Mouse (Mus musculus) monocyte, adult 5-6 weeks (primary cell): ENCODE measurements around the gene Rubcnl. TPM values are rescaled to one million over a fixed set of nuclear protein-coding genes. Genes with fewer than 3 reads are reported as not detected.

ENCODE experiments used
- ATAC-seq: fragments of 153-309, 156-312 bp; replicated peaks from 2 replicates; pipeline ENCODE4 v1.8.0; 2017; ENCODE audit warnings: mild to moderate bottlenecking; ENCODE audit not compliant: low TSS enrichment, insufficient number of reproducible peaks, severe bottlenecking, poor library complexity, low FRiP score
- total RNA-seq: library from RNA; stranded (forward); fragments of 200-1000, 200-491, 200-594 nt; gene quantifications from 3 replicates; pipeline ENCODE4 v1.2.3, GENCODE M21; 2017

Gene Rubcnl
- total RNA-seq, result 33.3 to 38.2 TPM (median 36.0 TPM) in 3 replicates

GRCm38 (mm10) chr14:75015856-75016714, at the start of gene Rubcnl:
Gene Rubcnl, plus strand, starts transcription at chr14:75016027.
- ATAC-seq, result peak; percentile 54

GRCm38 (mm10) chr14:74972216-74972615, 43.6 kb upstream of the Rubcnl start:
- no peak for ATAC-seq

GRCm38 (mm10) chr14:74972687-74973086, 43.1 kb upstream of the Rubcnl start:
- ATAC-seq, result no peak

- ATAC-seq, result no peak
Observed at GRCm38 (mm10) chr14:74974136-74974651, 41.6 kb upstream of the Rubcnl start.

GRCm38 (mm10) chr14:74976972-74977371, 38.9 kb upstream of the Rubcnl start:
- ATAC-seq, result no peak

GRCm38 (mm10) chr14:74981016-74981415, 34.8 kb upstream of the Rubcnl start:
- ATAC-seq, result no peak

- no peak for ATAC-seq
Observed at GRCm38 (mm10) chr14:74983079-74983478, 32.7 kb upstream of the Rubcnl start.

GRCm38 (mm10) chr14:74984817-74985391, 30.9 kb upstream of the Rubcnl start:
- ATAC-seq, result no peak

- no peak for ATAC-seq
Observed at GRCm38 (mm10) chr14:74985658-74986057, 30.2 kb upstream of the Rubcnl start.

- no peak for ATAC-seq
Observed at GRCm38 (mm10) chr14:74986527-74986926, 29.3 kb upstream of the Rubcnl start.

GRCm38 (mm10) chr14:74989322-74989721, 26.5 kb upstream of the Rubcnl start:
- ATAC-seq, result 0 out of 2 replicates have a peak, but pooled peaks have one; percentile 48

GRCm38 (mm10) chr14:74989909-74990308, 25.9 kb upstream of the Rubcnl start:
- ATAC-seq, result no peak

- peak; percentile 52; the same call in 1 of the 2 replicates for ATAC-seq
Observed at GRCm38 (mm10) chr14:74990504-74990903, 25.3 kb upstream of the Rubcnl start.

- peak; percentile 82 for ATAC-seq
Observed at GRCm38 (mm10) chr14:74996556-74996955, 19.3 kb upstream of the Rubcnl start.

- peak; percentile 57 for ATAC-seq
Observed at GRCm38 (mm10) chr14:74997041-74997440, 18.8 kb upstream of the Rubcnl start.

- ATAC-seq, result no peak
Observed at GRCm38 (mm10) chr14:75001364-75001763, 14.5 kb upstream of the Rubcnl start.

GRCm38 (mm10) chr14:75003356-75003755, 12.5 kb upstream of the Rubcnl start:
- ATAC-seq, result no peak

GRCm38 (mm10) chr14:75005478-75006199, 10.2 kb upstream of the Rubcnl start:
- ATAC-seq, result peak; percentile 79

- peak; percentile 52 for ATAC-seq
Observed at GRCm38 (mm10) chr14:75010346-75010745, 5.5 kb upstream of the Rubcnl start.
